Mouse (Mus musculus): ENCODE measurements around the gene H2-M10.2. TPM values are rescaled to one million over a fixed set of nuclear protein-coding genes. Genes with fewer than 3 reads are reported as not detected.

The H2-M10.2 gene
- polyA plus RNA-seq, 1 experiment from 2014 or later = 0.06 TPM

- no peak for TF ChIP-seq CTCF (IDR thresholded peaks at IDR 0.05)
- DNase-seq (ENCODE audit: low read depth, low spot score) (no peak), ATAC-seq (no peak)
- no peaks in the 10 kb centered on the region for H3K27me3 ChIP-seq
- in situ Hi-C loops (cut with MboI; ENCODE audit: low pct_unique_long_range_greater_than_20kb) = loop anchor here (25.0 kb wide), 1 partner anchor 789 kb away; no protein-coding TSS in a partner anchor
- ChIA-PET CTCF (interaction anchor here (1.0 to 2.4 kb wide), 2 partner anchors 15 to 18 kb away, joined by 3 to 12 read pairs; partner anchors contain the start of gene Rpp21), POLR2A (interaction anchor here (1.3 kb wide), 1 partner anchor 11 kb away, joined by 4 read pairs; no protein-coding TSS in a partner anchor)
These were observed 13.5 kb downstream of the H2-M10.2 start for GRCm38 (mm10) chr17:36272643-36273366.

- ChIA-PET POLR2A (interaction anchor here (0.9 to 1.3 kb wide), 2 partner anchors 10 to 1612 kb away, joined by 3 to 4 read pairs; no protein-coding TSS in a partner anchor), CTCF (interaction anchor here (2.4 kb wide), 1 partner anchor 14 kb away, joined by 12 read pairs; the partner anchor contains the start of gene Rpp21)
- in situ Hi-C loops (cut with MboI; ENCODE audit: low pct_unique_long_range_greater_than_20kb) = loop anchor here (25.0 kb wide), 1 partner anchor 791 kb away; no protein-coding TSS in a partner anchor
- ATAC-seq = peak; percentile 80
- peak; percentile 22 for DNase-seq (ENCODE audit: low read depth, low spot score)
- no peaks in the 10 kb centered on the region for H3K27me3 ChIP-seq
- no peak for TF ChIP-seq CTCF (IDR thresholded peaks at IDR 0.05)
These were observed 14.6 kb downstream of the H2-M10.2 start, which contains the start of gene Trim39 for GRCm38 (mm10) chr17:36271586-36272256. TSS of gene Trim39 (minus strand) at chr17:36272247.

GRCm38 (mm10) chr17:36270956-36271585, 15.2 kb downstream of the H2-M10.2 start:
- in situ Hi-C loops (cut with MboI; ENCODE audit: low pct_unique_long_range_greater_than_20kb) = loop anchor here (25.0 kb wide), 1 partner anchor 791 kb away; no protein-coding TSS in a partner anchor
- ChIA-PET CTCF (interaction anchor here (2.4 kb wide), 1 partner anchor 14 kb away, joined by 12 read pairs; the partner anchor contains the start of gene Rpp21), POLR2A (interaction anchor here (0.9 to 1.3 kb wide), 2 partner anchors 10 to 1611 kb away, joined by 3 to 4 read pairs; no protein-coding TSS in a partner anchor)
- H3K27me3 ChIP-seq = no peaks in the 10 kb centered on the region
- no peak for TF ChIP-seq CTCF (IDR thresholded peaks at IDR 0.05)
- ATAC-seq (peak; percentile 92), DNase-seq (ENCODE audit: low read depth, low spot score) (peak; percentile 17)

GRCm38 (mm10) chr17:36265834-36266233, 20.5 kb downstream of the H2-M10.2 start:
- ATAC-seq (no peak), DNase-seq (ENCODE audit: low read depth, low spot score) (no peak)
- no peak for TF ChIP-seq CTCF (IDR thresholded peaks at IDR 0.05)
- POLR2A ChIA-PET = no interaction called here
- in situ Hi-C loops (cut with MboI; ENCODE audit: low pct_unique_long_range_greater_than_20kb) = loop anchor here (25.0 kb wide), 1 partner anchor 796 kb away; no protein-coding TSS in a partner anchor
- H3K27me3 ChIP-seq = no peaks in the 10 kb centered on the region
- CTCF ChIA-PET = no interaction called here

GRCm38 (mm10) chr17:36264273-36264925, 21.9 kb downstream of the H2-M10.2 start:
- H3K27me3 ChIP-seq = no peaks in the 10 kb centered on the region
- TF ChIP-seq CTCF (IDR thresholded peaks at IDR 0.05) = no peak
- ATAC-seq (no peak), DNase-seq (ENCODE audit: low read depth, low spot score) (no peak)
- ChIA-PET POLR2A (no interaction called here), CTCF (no interaction called here)
- in situ Hi-C loops (cut with MboI; ENCODE audit: low pct_unique_long_range_greater_than_20kb) = loop anchor here (25.0 kb wide), 1 partner anchor 798 kb away; no protein-coding TSS in a partner anchor

- DNase-seq (ENCODE audit: low read depth, low spot score) (no peak), ATAC-seq (no peak)
- CTCF ChIA-PET = interaction anchor here (1.3 kb wide), 1 partner anchor 15 kb away, joined by 6 read pairs; no protein-coding TSS in a partner anchor
These were observed 24.7 kb downstream of the H2-M10.2 start for GRCm38 (mm10) chr17:36261511-36262166.

GRCm38 (mm10) chr17:36257969-36258368, 28.3 kb downstream of the H2-M10.2 start, which contains the start of gene Rpp21:
TSS of gene Rpp21 (minus strand) at chr17:36258069.
- no peak for DNase-seq (ENCODE audit: low read depth, low spot score)
- in situ Hi-C loops (cut with MboI; ENCODE audit: low pct_unique_long_range_greater_than_20kb) = loop anchor here (25.0 kb wide), 1 partner anchor 804 kb away; no protein-coding TSS in a partner anchor
- H3K27me3 ChIP-seq = no peaks in the 10 kb centered on the region
- TF ChIP-seq CTCF (IDR thresholded peaks at IDR 0.05) = no peak
- ChIA-PET POLR2A (interaction anchor here (0.6 to 1.5 kb wide), 2 partner anchors 10 to 537 kb away, joined by 3 to 4 read pairs; no protein-coding TSS in a partner anchor), CTCF (interaction anchor here (1.4 to 1.9 kb wide), 6 partner anchors 11 to 26 kb away, joined by 3 to 16 read pairs (median 4); partner anchors contain the start of gene Trim39)
- ATAC-seq = no peak

More at GRCm38 (mm10) chr17:36261511-36262166, 24.7 kb downstream of the H2-M10.2 start:
- no peak for TF ChIP-seq CTCF (IDR thresholded peaks at IDR 0.05)
- POLR2A ChIA-PET = interaction anchor here (1.1 kb wide), 1 partner anchor 10 kb away, joined by 4 read pairs; the partner anchor contains the start of gene Trim39
- in situ Hi-C loops (cut with MboI; ENCODE audit: low pct_unique_long_range_greater_than_20kb) = loop anchor here (25.0 kb wide), 1 partner anchor 801 kb away; no protein-coding TSS in a partner anchor
- H3K27me3 ChIP-seq = no peaks in the 10 kb centered on the region

GRCm38 (mm10) chr17:36257241-36257947, 28.9 kb downstream of the H2-M10.2 start:
- ChIA-PET CTCF (interaction anchor here (0.7 to 1.9 kb wide), 7 partner anchors 12 to 26 kb away, joined by 3 to 16 read pairs (median 4); partner anchors contain the start of gene Trim39), POLR2A (interaction anchor here (0.6 to 1.5 kb wide), 2 partner anchors 10 to 537 kb away, joined by 3 to 4 read pairs; no protein-coding TSS in a partner anchor)
- ATAC-seq (peak; percentile 96), DNase-seq (ENCODE audit: low read depth, low spot score) (peak; percentile 24)
- in situ Hi-C loops (cut with MboI; ENCODE audit: low pct_unique_long_range_greater_than_20kb) = loop anchor here (25.0 kb wide), 1 partner anchor 805 kb away; no protein-coding TSS in a partner anchor
- no peaks in the 10 kb centered on the region for H3K27me3 ChIP-seq
- TF ChIP-seq CTCF (IDR thresholded peaks at IDR 0.05) = peak; percentile 91

Measured in Patski (cell line).